Mouse (Mus musculus) forebrain, postnatal 0 days (tissue): ENCODE measurements around the gene Kdm5c. TPM values are rescaled to one million over a fixed set of nuclear protein-coding genes. Genes with fewer than 3 reads are reported as not detected.
"Not testable (repeated sequence)": the region's sequence is repeated elsewhere in the genome, so short reads cannot be mapped to it uniquely, and the experiment has no call there.

Experiments
- ATAC-seq: fragments of 200-750 bp; cut with Nextera tagmentation; 2 replicates; pipeline ENCODE4 v1.8.0; 2017; ENCODE audit warnings: mild to moderate bottlenecking, moderate library complexity
- DNase-seq: peaks from one replicate; pipeline ENCODE4 v3.0.0-alpha.2; 2015
- H3K27ac ChIP-seq: fragments of 300-500 bp; sonication (generic); 2 replicates; pipeline ENCODE4 v1.5.1; 2014; ENCODE audit warnings: low read depth, mild to moderate bottlenecking, antibody characterized with exemption, low read length, moderate library complexity, mixed read lengths
- H3K27me3 ChIP-seq: fragments of 300-500 bp; sonication (generic); 2 replicates; pipeline ENCODE4 v1.6.1; 2014; ENCODE audit warnings: mild to moderate bottlenecking, low read length, mixed read lengths; ENCODE audit not compliant: insufficient read depth
- H3K36me3 ChIP-seq: fragments of 300-500 bp; sonication (generic); 2 replicates; pipeline ENCODE4 v1.6.1; 2014; ENCODE audit warnings: mild to moderate bottlenecking, moderate library complexity; ENCODE audit not compliant: insufficient read depth
- H3K4me1 ChIP-seq: fragments of 300-500 bp; sonication (generic); 2 replicates; pipeline ENCODE4 v1.6.1; 2014; ENCODE audit warnings: antibody characterized with exemption; ENCODE audit not compliant: insufficient read depth
- H3K4me2 ChIP-seq: fragments of 300-500 bp; sonication (generic); 2 replicates; pipeline ENCODE4 v1.6.1; 2014; ENCODE audit warnings: low read depth, mild to moderate bottlenecking, moderate library complexity
- H3K4me3 ChIP-seq: fragments of 300-500 bp; sonication (generic); 2 replicates; pipeline ENCODE4 v1.5.1; 2014; ENCODE audit warnings: low read depth, low read length, mixed read lengths
- H3K9ac ChIP-seq: fragments of 300-500 bp; sonication (generic); 2 replicates; pipeline ENCODE4 v1.6.1; 2014; ENCODE audit warnings: mild to moderate bottlenecking
- H3K9me3 ChIP-seq: fragments of 300-500 bp; sonication (generic); 2 replicates; pipeline ENCODE4 v1.6.1; 2016; ENCODE audit warnings: low read length
- CTCF ChIP-seq: sonication (generic); IDR thresholded peaks from 2 replicates; pipeline ENCODE4 v1.5.1; 2016; ENCODE audit warnings: antibody characterized with exemption, control low read depth, low read depth
- WGBS: fragments of 180-500 bp; shearing (Covaris S2); extraction: QIAGEN DNeasy Blood & Tissue Kit; methylation state at CpG from one replicate; pipeline ENCODE4 v1.1.7; 2014; 5-methylcytosine and 5-hydroxymethylcytosine counted together
- polyA plus RNA-seq: library from polyadenylated mRNA; unstranded; fragments of >200 nt; fragmentation: Nextera tagmentation; extraction: Ambion mirVana; gene quantifications from 2 replicates; pipeline ENCODE4 v1.2.1, GENCODE M21; 2015
- total RNA-seq: library from RNA; depleted of rRNA; stranded (reverse); fragments of >200 nt; gene quantifications from 2 replicates; pipeline ENCODE4 v1.2.3, GENCODE M21; 2014

Kdm5c gene
- total and polyA plus RNA-seq, 2 experiments from 2014 or later, result 18.1 to 56.0 TPM

DNA sequence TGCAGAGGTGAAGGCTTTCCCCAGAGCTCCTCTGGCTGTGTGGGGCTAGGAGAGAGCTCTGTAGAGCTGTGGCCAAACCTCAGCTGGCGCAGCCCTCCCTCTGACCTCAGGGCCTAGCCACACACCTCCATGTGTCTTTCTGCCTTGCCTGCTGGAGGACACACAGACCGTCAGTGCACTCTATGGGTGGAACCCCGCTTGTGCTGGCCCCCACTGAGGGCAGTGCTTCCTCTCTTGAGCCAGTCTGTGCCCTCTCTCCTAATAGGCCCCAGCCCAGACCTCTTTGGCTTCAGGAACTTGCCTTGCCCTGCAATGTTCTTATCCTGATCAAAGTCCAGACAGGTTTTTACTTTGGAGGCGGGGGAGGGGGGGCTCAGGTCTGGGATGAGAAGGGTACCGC lies 8.5 kb upstream of the Kdm5c start:
- DNase-seq, result no peak
- no peaks in the 10 kb centered on the region; the same call in 1 of the 2 replicates for H3K27me3 ChIP-seq
- WGBS, result 71% methylated on average over 5 of the region's 5 CpGs

GRCm38 (mm10) chrX:152234125-152234524 lies 1.3 kb downstream of the Kdm5c start:
- peak overlapping the region; percentile 82 for H3K4me3 ChIP-seq
- H3K36me3 ChIP-seq, result peaks cover 14% of the 10 kb centered on the region; the same call in 1 of the 2 replicates
- H3K4me2 ChIP-seq, result peak overlapping the region; percentile 74
- peak overlapping the region; percentile 88 for H3K9ac ChIP-seq
- H3K9me3 ChIP-seq, result no peaks in the 10 kb centered on the region
- H3K4me1 ChIP-seq, result no peaks in the 10 kb centered on the region; the same call in 1 of the 2 replicates
- H3K27me3 ChIP-seq, result no peaks in the 10 kb centered on the region
- no peak for ATAC-seq
- WGBS, result 36% methylated on average over 3 of the region's 3 CpGs
- no peak for DNase-seq
- H3K27ac ChIP-seq, result no peak overlapping the region
- no peak for TF ChIP-seq CTCF

More for the DNA sequence above, 8.5 kb upstream of the Kdm5c start:
- no peaks in the 10 kb centered on the region for H3K9me3 ChIP-seq
- ATAC-seq, result no peak
- H3K36me3 ChIP-seq, result 0 out of 2 replicates have a peak, but pooled peaks cover 5% of the 10 kb centered on the region
- H3K4me2 ChIP-seq, result no peak overlapping the region
- H3K27ac ChIP-seq, result no peak overlapping the region
- TF ChIP-seq CTCF, result no peak
- H3K9ac ChIP-seq, result no peak overlapping the region
- H3K4me1 ChIP-seq, result no peaks in the 10 kb centered on the region
- no peak overlapping the region for H3K4me3 ChIP-seq

GRCm38 (mm10) chrX:152235758-152236157 lies 2.9 kb downstream of the Kdm5c start:
- Histone ChIP-seq H3K27me3 (no peaks in the 10 kb centered on the region), H3K4me2 (0 out of 2 replicates have a peak overlapping the region, but pooled peaks have one; percentile 74), H3K27ac (no peak overlapping the region), H3K4me3 (no peak overlapping the region), H3K36me3 (peaks cover 28% of the 10 kb centered on the region), H3K4me1 (no peaks in the 10 kb centered on the region; the same call in 1 of the 2 replicates), H3K9ac (no peak overlapping the region), H3K9me3 (no peaks in the 10 kb centered on the region)
- DNase-seq (no peak), ATAC-seq (no peak)
- WGBS, result 88% methylated on average over 2 of the region's 2 CpGs
- no peak for TF ChIP-seq CTCF

- not testable (repeated sequence) for H3K4me2 ChIP-seq, H3K4me1 ChIP-seq, H3K4me3 ChIP-seq, H3K27ac ChIP-seq, H3K27me3 ChIP-seq, H3K9me3 ChIP-seq, DNase-seq, ATAC-seq, H3K9ac ChIP-seq
- 0 out of 2 replicates have a peak, but pooled peaks have one; percentile 4 for TF ChIP-seq CTCF
- 69% methylated on average over 6 of the region's 6 CpGs for WGBS
- H3K36me3 ChIP-seq, result peaks cover 80% of the 10 kb centered on the region
Measured at GRCm38 (mm10) chrX:152243140-152243539, 10.3 kb downstream of the Kdm5c start.

DNA sequence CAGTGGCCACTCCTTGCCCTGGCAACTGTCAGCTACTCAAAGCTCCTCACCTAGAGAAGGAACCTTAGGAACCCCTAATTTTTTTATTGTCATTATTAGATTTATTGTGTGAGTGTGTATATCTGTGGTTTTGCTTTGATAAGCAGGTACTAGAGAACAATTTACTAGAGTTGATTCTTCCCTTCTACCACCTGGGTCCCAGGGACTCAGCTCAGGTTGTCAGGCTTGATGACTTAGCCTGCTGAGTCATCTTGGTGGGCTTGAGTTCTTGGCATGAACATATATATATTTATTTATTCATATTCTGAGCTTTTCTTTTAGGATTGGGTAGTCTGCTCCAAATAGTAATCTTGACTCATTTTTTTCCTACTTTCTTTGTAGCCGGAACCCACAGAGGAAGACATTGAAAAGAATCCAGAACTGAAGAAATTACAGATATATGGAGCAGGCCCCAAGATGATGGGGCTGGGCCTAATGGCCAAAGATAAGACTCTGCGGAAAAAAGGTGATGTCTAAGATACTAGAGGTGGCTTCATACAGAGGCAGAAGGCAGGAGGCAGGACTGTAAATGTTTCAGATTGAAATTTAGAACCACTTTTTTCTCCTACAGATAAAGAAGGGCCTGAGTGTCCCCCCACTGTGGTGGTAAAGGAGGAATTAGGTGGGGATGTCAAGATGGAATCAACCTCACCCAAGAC lies 11.8 kb downstream of the Kdm5c start:
- no peak for TF ChIP-seq CTCF
- no peaks in the 10 kb centered on the region for H3K4me1 ChIP-seq
- no peaks in the 10 kb centered on the region for H3K27me3 ChIP-seq
- no peak overlapping the region for H3K4me3 ChIP-seq
- 95% methylated on average over 2 of the region's 2 CpGs for WGBS
- H3K27ac ChIP-seq, result no peak overlapping the region
- H3K9me3 ChIP-seq, result no peaks in the 10 kb centered on the region
- H3K9ac ChIP-seq, result no peak overlapping the region
- ATAC-seq (no peak), DNase-seq (no peak)
- H3K4me2 ChIP-seq, result no peak overlapping the region
- H3K36me3 ChIP-seq, result peaks cover 79% of the 10 kb centered on the region

- ATAC-seq (no peak), DNase-seq (no peak)
- Histone ChIP-seq H3K27me3 (no peaks in the 10 kb centered on the region), H3K9ac (no peak overlapping the region), H3K4me3 (no peak overlapping the region), H3K9me3 (no peaks in the 10 kb centered on the region), H3K36me3 (peaks cover 77% of the 10 kb centered on the region), H3K4me2 (no peak overlapping the region), H3K4me1 (no peaks in the 10 kb centered on the region), H3K27ac (no peak overlapping the region)
- no peak for TF ChIP-seq CTCF
- WGBS, result 96% methylated on average over 11 of the region's 11 CpGs
Measured at GRCm38 (mm10) chrX:152271189-152271588, 38.4 kb downstream of the Kdm5c start.

- Histone ChIP-seq H3K4me2 (no peak overlapping the region), H3K27ac (no peak overlapping the region), H3K9me3 (no peaks in the 10 kb centered on the region), H3K36me3 (peaks cover 11% of the 10 kb centered on the region; the same call in 1 of the 2 replicates), H3K9ac (no peak overlapping the region), H3K4me3 (no peak overlapping the region), H3K27me3 (no peaks in the 10 kb centered on the region), H3K4me1 (no peaks in the 10 kb centered on the region)
- TF ChIP-seq CTCF, result no peak
- ATAC-seq, result no peak
- DNase-seq, result no peak
- 96% methylated on average over 6 of the region's 6 CpGs for WGBS
Measured at GRCm38 (mm10) chrX:152279384-152279783, 46.6 kb downstream of the Kdm5c start.
